Mouse (Mus musculus) midbrain, embryonic 13.5 days (tissue): Measurements from ENCODE around the gene Usp39. TPM values are rescaled to one million over a fixed set of nuclear protein-coding genes. Genes with fewer than 3 reads are reported as not detected.

Experiments used
- ATAC-seq: fragments of 200-750 bp; cut with Nextera tagmentation; 2 replicates; pipeline ENCODE4 v1.8.0; 2017; ENCODE audit warnings: mild to moderate bottlenecking, moderate TSS enrichment, moderate library complexity
- H3K27ac ChIP-seq: fragments of 300-500 bp; sonication (generic); 2 replicates; pipeline ENCODE4 v1.5.1; 2015; ENCODE audit warnings: inconsistent platforms, mild to moderate bottlenecking, moderate library complexity
- H3K27me3 ChIP-seq: fragments of 300-500 bp; sonication (generic); 2 replicates; pipeline ENCODE4 v1.6.1; 2015; ENCODE audit warnings: mild to moderate bottlenecking, inconsistent platforms
- H3K36me3 ChIP-seq: fragments of 300-500 bp; sonication (generic); 2 replicates; pipeline ENCODE4 v1.6.1; 2015; ENCODE audit warnings: mild to moderate bottlenecking, inconsistent platforms
- H3K4me1 ChIP-seq: fragments of 300-500 bp; sonication (generic); replicated peaks from 2 replicates; pipeline ENCODE4 v1.6.1; 2015; ENCODE audit warnings: inconsistent platforms
- H3K4me2 ChIP-seq: fragments of 300-500 bp; sonication (generic); replicated peaks from 2 replicates; pipeline ENCODE4 v1.6.1; 2015; ENCODE audit warnings: moderate library complexity, mild to moderate bottlenecking, inconsistent platforms
- H3K4me3 ChIP-seq: fragments of 300-500 bp; sonication (generic); replicated peaks from 2 replicates; pipeline ENCODE4 v1.5.1; 2015; ENCODE audit warnings: mild to moderate bottlenecking, inconsistent platforms
- H3K9ac ChIP-seq: fragments of 300-500 bp; sonication (generic); replicated peaks from 2 replicates; pipeline ENCODE4 v1.6.1; 2015; ENCODE audit warnings: mild to moderate bottlenecking, inconsistent platforms
- H3K9me3 ChIP-seq: fragments of 300-500 bp; sonication (generic); 2 replicates; pipeline ENCODE4 v1.6.1; 2016; ENCODE audit warnings: mild to moderate bottlenecking, inconsistent platforms
- WGBS: fragments of 180-500 bp; shearing (Covaris S2); methylation state at CpG from one replicate; pipeline ENCODE4 v1.1.7; 2015; 5-methylcytosine and 5-hydroxymethylcytosine counted together
- polyA plus RNA-seq: library from polyadenylated mRNA; unstranded; fragments of >200 nt; fragmentation: Nextera tagmentation; extraction: Ambion mirVana; gene quantifications from 2 replicates; pipeline ENCODE4 v1.2.1, GENCODE M21; 2015

Gene Usp39
- polyA plus RNA-seq, 1 experiment from 2014 or later: 53.4 TPM

DNA sequence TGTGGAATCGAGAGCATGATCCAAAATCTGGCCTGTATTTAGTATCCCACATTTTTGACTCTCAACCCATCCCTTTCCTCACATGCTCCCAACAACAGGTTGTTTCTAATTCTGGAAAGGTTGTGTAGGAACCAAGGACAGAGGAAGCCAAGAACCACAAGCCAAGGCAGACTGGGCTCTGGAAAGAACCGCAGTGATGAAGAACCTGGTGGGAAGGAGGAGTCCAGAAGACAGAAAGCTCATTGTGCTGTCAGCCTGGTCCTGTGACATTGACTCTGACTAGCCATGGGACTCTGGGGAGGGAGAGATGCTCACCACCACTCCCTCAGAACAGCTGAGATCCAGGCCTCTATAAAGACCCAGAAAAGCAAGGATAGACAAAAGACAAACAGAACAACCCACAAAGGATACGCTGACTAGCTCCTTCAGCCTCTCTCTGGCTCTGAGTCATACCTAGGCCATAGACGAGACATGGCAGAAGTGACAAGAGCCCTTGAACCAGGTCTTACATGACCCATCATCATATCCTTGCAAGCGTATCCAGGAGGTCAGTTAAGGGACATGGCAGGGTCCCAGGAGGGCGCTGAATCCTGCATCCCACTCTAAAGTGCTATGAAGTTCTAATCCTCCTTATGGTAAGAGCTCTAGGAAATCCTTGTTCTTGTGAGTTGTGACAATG lies 38.3 kb upstream of the Usp39 start:
- ATAC-seq: no peak
- Histone ChIP-seq H3K4me3 (no peak overlapping the region), H3K27me3 (peaks cover 30% of the 10 kb centered on the region), H3K36me3 (no peaks in the 10 kb centered on the region), H3K27ac (no peak overlapping the region), H3K4me1 (peaks cover 4% of the 10 kb centered on the region; the same call in 1 of the 2 replicates), H3K4me2 (no peak overlapping the region), H3K9me3 (no peaks in the 10 kb centered on the region), H3K9ac (no peak overlapping the region)
- WGBS: 83% methylated on average over 6 of the region's 6 CpGs

DNA sequence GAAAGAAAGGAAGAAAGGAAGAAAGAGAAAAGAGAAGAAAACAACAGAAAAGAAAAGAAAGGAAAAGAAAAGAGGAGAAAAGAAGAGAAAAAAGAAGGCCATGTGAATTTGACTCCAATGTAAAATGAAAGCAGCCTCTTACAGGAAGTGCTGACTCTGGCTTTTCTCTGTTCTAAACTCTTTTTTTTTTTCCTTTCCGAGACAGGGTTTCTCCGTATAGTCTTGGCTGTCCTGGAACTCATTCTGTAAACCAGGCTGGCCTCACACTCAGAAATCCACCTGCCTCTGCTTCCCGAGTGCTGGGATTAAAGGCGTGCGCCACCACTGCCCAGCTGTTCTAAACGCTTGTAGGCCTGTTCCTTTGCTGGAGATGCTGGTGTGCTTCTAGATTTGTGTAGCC lies 37.5 kb upstream of the Usp39 start:
- WGBS: 86% methylated on average over 6 of the region's 6 CpGs
- ATAC-seq: no peak
- peaks cover 30% of the 10 kb centered on the region for H3K27me3 ChIP-seq
- no peaks in the 10 kb centered on the region for H3K36me3 ChIP-seq
- no peak overlapping the region for H3K9ac ChIP-seq
- peaks cover 4% of the 10 kb centered on the region; the same call in 1 of the 2 replicates for H3K4me1 ChIP-seq
- H3K27ac ChIP-seq: no peak overlapping the region
- no peaks in the 10 kb centered on the region for H3K9me3 ChIP-seq
- H3K4me2 ChIP-seq: no peak overlapping the region
- no peak overlapping the region for H3K4me3 ChIP-seq

DNA sequence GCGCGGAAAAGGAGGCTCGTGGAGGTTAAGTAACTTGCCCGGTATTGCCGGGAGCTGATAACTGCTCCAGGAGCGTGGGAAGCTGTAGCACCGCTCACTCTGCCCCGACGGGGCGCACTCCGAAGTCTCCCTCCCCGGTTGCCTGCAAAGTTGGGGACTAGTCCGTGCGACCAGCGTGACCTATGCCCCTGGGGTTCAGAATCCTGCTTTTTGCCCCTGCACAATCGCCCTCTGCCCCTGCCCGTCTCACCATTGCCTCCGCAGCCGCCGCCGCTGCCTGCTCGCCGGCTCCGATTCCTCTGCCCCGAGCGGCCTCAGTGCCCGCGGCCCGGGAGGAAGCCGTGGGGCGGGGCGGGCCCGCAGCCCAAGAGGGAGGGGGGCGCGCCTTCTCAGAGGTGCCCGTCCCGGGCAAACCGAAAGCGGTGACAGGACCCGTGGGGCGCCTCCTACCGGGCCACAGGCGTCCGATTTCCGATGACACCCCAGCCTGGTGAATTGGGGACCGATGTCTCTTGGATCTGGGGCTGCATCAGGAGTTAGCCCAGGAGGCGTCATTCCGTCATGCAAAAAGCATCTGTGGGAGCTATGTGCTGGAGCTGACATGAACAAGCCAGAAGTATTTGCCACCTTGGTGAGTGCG lies 35.3 kb upstream of the Usp39 start, which contains the start of gene Vamp5:
Gene Vamp5, minus strand, starts transcription at position 338 of the 640 bp plus-strand sequence.
- ATAC-seq: peak; percentile 70
- Histone ChIP-seq H3K4me1 (peaks cover 4% of the 10 kb centered on the region; the same call in 1 of the 2 replicates), H3K4me3 (peak within 1 kb of the TSS; percentile 40), H3K27ac (no peak within 1 kb of the TSS), H3K9me3 (no peaks in the 10 kb centered on the region), H3K27me3 (peaks cover 30% of the 10 kb centered on the region), H3K36me3 (no peaks in the 10 kb centered on the region), H3K9ac (peak within 1 kb of the TSS; percentile 58), H3K4me2 (peak within 1 kb of the TSS; percentile 62)
- WGBS: 2% methylated on average over 49 of the region's 49 CpGs

DNA sequence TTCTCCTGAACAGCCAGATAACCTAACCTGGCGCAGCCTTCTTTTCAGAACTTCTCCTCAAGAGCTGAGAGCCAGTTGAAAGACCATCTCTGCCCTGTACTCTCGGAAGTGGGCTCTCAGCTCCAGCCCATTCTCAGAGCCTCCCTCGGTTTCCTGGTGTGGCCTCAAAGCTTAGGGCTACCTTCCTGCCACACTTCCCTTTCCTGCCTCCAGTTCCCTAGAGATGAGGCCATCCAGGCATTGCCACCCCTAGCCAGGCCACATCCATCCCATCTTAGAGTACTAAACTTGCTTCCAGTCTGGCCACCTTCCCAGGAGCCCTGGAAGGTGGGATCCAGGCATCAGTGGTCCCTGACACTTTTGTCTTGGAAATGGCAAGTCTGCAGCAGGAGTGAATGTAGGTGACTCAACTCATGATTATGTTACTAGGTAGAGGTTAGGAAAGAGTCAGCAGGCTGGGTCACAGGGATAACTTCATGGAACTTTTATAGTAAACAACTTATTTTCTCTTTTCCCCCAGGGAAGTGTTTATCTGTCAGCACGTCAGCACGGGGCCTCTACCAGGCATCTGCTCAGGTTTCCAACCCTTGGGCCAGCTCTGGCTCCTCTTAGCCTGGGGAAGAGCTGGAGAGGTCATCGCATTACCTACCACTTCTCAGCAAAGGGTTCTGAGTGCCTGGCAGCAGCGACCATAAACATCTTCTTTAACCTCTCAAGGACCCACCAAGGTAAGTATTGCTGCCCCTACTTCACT lies 34.6 kb upstream of the Usp39 start:
- H3K9me3 ChIP-seq: no peaks in the 10 kb centered on the region
- no peak for ATAC-seq
- peak overlapping the region; percentile 40 for H3K4me3 ChIP-seq
- peaks cover 30% of the 10 kb centered on the region for H3K27me3 ChIP-seq
- H3K36me3 ChIP-seq: no peaks in the 10 kb centered on the region
- peaks cover 4% of the 10 kb centered on the region; the same call in 1 of the 2 replicates for H3K4me1 ChIP-seq
- H3K9ac ChIP-seq: peak overlapping the region; percentile 58; the same call in 1 of the 2 replicates
- no peak overlapping the region for H3K27ac ChIP-seq
- H3K4me2 ChIP-seq: peak overlapping the region; percentile 62
- WGBS: 47% methylated on average over 7 of the region's 7 CpGs

DNA sequence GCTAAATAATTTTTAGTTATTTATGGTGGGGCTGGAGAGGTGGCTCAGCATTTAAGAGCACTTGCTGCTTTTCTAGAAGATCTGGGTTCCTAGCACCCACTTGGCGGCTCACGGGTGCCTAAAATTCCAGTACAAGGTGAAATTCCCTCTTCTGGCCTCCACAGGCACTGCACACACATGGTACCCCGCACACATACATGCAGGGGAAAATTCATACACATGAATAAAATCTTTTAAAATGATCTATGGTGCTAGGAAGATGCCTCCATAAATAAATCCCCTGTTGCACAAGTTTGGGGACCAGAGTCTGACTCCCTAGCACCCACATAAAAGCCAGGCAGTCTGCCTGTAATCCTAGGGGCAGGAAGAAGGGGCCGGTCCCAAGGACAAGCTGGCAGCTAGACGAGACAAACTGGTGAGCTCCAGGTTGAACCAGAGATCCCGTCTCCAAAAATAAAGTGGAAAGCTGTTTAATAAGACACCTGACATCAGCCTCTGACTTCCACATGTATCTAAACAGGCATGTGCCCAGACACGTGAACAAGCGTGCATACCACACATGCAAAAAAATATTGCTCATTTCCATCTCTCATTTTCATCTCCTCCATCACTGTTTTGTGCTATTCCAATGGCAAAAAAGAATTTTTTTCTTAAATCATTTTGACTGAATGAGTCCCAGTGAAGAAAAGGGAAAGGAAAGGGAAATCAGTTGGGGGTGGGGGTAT lies 33.7 kb upstream of the Usp39 start:
- Histone ChIP-seq H3K4me1 (peaks cover 4% of the 10 kb centered on the region; the same call in 1 of the 2 replicates), H3K27me3 (peaks cover 30% of the 10 kb centered on the region), H3K4me2 (no peak overlapping the region), H3K9me3 (no peaks in the 10 kb centered on the region), H3K27ac (no peak overlapping the region), H3K36me3 (no peaks in the 10 kb centered on the region), H3K4me3 (no peak overlapping the region), H3K9ac (no peak overlapping the region)
- 86% methylated on average over 8 of the region's 8 CpGs for WGBS
- ATAC-seq: no peak

DNA sequence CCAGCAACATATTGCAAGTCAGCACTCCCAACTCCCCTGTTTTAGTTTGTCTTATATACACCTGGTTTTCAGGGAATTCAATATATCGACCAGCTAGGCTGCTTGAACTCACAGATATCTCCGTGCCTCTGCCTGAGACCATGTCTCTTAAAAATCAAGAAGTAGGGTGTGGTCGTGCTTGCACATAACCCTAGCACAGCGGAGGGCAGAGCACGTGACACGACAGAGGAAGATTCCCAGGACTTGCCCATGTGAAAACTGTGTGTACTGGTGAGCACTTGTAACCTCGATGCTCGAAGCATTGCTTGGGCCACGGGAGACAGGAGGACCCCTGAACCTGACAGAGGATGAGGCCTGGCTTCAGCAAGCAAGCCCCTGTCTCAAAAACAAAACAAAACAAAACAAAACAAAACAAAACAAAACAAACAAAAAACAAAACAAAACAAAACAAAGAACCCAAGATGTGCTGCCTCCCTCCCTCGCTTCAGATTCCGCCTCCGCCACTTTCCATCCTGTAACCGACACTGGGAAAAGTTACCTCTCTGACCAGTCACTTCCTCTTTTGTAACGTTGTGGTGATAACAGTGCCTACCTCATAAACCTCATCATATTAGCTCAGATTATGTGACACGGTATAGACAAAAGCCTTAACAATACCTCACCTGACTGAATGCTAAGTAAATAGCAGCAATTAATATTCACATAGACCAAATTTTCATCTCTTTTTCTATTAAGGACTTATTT lies 30.0 kb upstream of the Usp39 start:
- no peak overlapping the region for H3K4me2 ChIP-seq
- no peak overlapping the region for H3K27ac ChIP-seq
- 85% methylated on average over 15 of the region's 15 CpGs for WGBS
- H3K9ac ChIP-seq: no peak overlapping the region
- H3K4me3 ChIP-seq: no peak overlapping the region
- peaks cover 14% of the 10 kb centered on the region for H3K27me3 ChIP-seq
- no peaks in the 10 kb centered on the region for H3K9me3 ChIP-seq
- H3K36me3 ChIP-seq: no peaks in the 10 kb centered on the region
- H3K4me1 ChIP-seq: no peaks in the 10 kb centered on the region
- no peak for ATAC-seq

DNA sequence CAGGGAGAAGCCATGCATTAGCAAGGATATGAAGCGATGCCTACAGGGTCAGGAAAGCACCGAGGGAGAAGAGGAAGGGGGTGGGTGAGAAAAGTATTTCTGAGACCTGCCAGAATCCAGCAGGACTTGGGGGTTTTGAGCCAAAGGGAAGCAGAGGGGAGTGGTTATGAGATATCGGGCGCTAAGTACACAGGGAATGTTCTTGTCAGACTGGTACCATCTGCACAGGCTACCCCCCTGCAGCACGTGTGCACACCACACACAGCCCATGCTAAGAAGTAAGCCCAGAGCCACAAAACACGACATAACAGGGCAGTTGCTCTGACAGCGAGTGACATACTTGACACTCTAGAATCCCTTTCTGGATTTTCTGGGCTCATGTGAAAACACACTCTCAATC lies 29.2 kb upstream of the Usp39 start:
- no peak overlapping the region for H3K4me3 ChIP-seq
- H3K4me1 ChIP-seq: no peaks in the 10 kb centered on the region
- no peaks in the 10 kb centered on the region for H3K9me3 ChIP-seq
- 76% methylated on average over 7 of the region's 7 CpGs for WGBS
- H3K27me3 ChIP-seq: peaks cover 6% of the 10 kb centered on the region
- no peak for ATAC-seq
- H3K27ac ChIP-seq: no peak overlapping the region
- no peak overlapping the region for H3K9ac ChIP-seq
- no peaks in the 10 kb centered on the region for H3K36me3 ChIP-seq
- H3K4me2 ChIP-seq: no peak overlapping the region

DNA sequence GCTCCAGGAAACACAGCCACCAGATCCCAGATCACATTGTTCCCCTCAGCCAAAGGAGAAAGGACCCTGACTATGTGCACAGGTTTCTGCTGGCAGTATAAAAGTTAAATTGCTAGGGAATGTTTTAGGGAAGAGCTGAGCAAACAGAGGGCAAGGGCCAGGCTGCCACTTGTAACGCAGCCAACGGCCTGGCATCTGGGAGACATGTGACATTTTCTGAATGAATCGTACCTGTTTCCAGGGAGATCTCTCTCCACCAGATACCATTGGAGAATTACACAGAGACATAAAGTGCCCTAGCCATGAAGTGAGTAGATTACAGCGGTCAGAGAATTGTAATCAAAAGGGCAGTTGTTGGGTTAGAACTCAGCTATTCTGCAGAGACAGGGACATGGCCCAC lies 28.2 kb upstream of the Usp39 start:
- ATAC-seq: no peak
- Histone ChIP-seq H3K4me1 (no peaks in the 10 kb centered on the region), H3K9me3 (no peaks in the 10 kb centered on the region), H3K27me3 (no peaks in the 10 kb centered on the region; the same call in 1 of the 2 replicates), H3K4me2 (no peak overlapping the region), H3K9ac (no peak overlapping the region), H3K4me3 (no peak overlapping the region), H3K36me3 (no peaks in the 10 kb centered on the region), H3K27ac (no peak overlapping the region)
- WGBS: 86% methylated on average over 4 of the region's 4 CpGs

DNA sequence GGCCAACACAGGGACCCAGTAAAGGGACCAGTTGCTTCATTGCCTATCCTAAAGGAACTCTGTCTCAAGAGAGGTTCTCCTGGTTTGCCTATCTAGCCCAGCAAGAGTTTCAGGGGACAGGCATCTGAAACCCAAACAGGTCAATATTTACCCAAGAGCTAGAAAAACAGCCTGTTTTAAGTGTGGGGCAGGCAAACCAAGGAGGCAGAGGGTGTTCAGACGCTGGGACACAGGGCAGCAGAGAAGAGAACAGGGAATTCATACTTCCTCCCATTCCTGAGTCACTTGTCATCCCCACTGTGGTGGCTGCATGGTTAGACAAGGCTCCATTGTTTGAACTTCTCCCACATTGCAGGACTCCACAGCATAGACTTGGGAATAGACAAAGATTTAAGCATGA lies 26.6 kb upstream of the Usp39 start:
- H3K36me3 ChIP-seq: no peaks in the 10 kb centered on the region
- H3K27me3 ChIP-seq: no peaks in the 10 kb centered on the region; the same call in 1 of the 2 replicates
- H3K4me2 ChIP-seq: no peak overlapping the region
- H3K9me3 ChIP-seq: no peaks in the 10 kb centered on the region
- H3K27ac ChIP-seq: no peak overlapping the region
- H3K4me1 ChIP-seq: no peaks in the 10 kb centered on the region
- no peak for ATAC-seq
- 58% methylated on average over 1 of the region's 1 CpGs for WGBS
- no peak overlapping the region for H3K9ac ChIP-seq
- H3K4me3 ChIP-seq: no peak overlapping the region

DNA sequence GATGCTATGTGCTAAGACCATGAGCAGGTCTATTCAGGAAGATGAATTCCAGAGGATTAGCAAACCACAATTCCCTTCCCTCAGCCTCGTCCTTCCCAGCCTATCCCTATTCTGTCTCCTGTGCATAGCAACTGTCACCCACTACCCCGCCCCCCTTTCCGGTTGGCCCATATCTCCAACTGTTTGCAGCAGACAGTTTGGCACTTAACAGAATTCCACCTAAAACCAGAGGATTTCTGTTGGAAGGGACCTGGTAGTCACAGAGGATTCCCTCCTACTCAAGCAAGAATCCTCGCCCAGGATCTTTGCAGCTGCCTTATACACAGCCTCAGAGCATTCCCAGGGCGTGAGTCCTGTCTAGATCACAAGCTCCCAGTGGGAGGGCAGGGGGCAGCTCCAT lies 26.2 kb upstream of the Usp39 start:
- no peak overlapping the region for H3K27ac ChIP-seq
- H3K4me2 ChIP-seq: no peak overlapping the region
- no peaks in the 10 kb centered on the region for H3K36me3 ChIP-seq
- no peak for ATAC-seq
- WGBS: 44% methylated on average over 5 of the region's 5 CpGs
- H3K27me3 ChIP-seq: no peaks in the 10 kb centered on the region; the same call in 1 of the 2 replicates
- no peaks in the 10 kb centered on the region for H3K9me3 ChIP-seq
- H3K9ac ChIP-seq: no peak overlapping the region
- H3K4me3 ChIP-seq: no peak overlapping the region
- H3K4me1 ChIP-seq: no peaks in the 10 kb centered on the region

DNA sequence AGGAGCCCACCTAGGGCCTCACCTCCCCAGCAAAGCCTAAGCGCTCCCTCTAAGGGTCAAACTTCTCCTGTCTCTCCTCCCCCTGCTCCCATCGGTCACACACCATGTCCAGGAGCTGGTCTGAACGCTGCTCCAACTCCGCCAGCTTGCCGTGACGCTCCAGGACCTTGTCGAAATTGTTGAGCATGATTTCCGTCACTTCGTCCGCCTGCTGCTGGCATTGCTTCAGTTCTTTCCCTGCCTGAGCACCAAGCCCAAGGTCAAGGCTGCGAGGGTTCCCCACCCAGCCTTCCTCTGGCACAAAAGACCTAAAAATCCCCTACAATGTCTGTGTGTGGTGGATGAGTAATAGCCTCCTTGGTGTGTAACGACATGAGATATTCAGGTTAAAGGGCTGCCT lies 25.1 kb upstream of the Usp39 start:
- Histone ChIP-seq H3K4me3 (no peak overlapping the region), H3K9me3 (no peaks in the 10 kb centered on the region), H3K9ac (no peak overlapping the region), H3K4me1 (no peaks in the 10 kb centered on the region), H3K27ac (no peak overlapping the region), H3K36me3 (no peaks in the 10 kb centered on the region), H3K4me2 (no peak overlapping the region), H3K27me3 (no peaks in the 10 kb centered on the region; the same call in 1 of the 2 replicates)
- ATAC-seq: no peak
- 85% methylated on average over 12 of the region's 12 CpGs for WGBS
